Mouse (Mus musculus) kidney, embryonic 14.5 days (tissue): ENCODE measurements around the gene Sarnp. TPM values are rescaled to one million over a fixed set of nuclear protein-coding genes. Genes with fewer than 3 reads are reported as not detected.
A peak's percentile ranks its signal among the peaks of the same experiment; 100 is the strongest.

Source experiments
- ATAC-seq: fragments of 200-750 bp; cut with Nextera tagmentation; 2 replicates; pipeline ENCODE4 v1.8.0; 2017; ENCODE audit warnings: moderate number of reproducible peaks, mild to moderate bottlenecking, moderate TSS enrichment, moderate library complexity; ENCODE audit not compliant: low FRiP score, low TSS enrichment
- H3K27ac ChIP-seq: fragments of 300-500 bp; sonication (generic); 2 replicates; pipeline ENCODE4 v1.5.1; 2014; ENCODE audit warnings: low read depth, mild to moderate bottlenecking, low read length, moderate library complexity, mixed read lengths
- H3K27me3 ChIP-seq: fragments of 300-500 bp; sonication (generic); 2 replicates; pipeline ENCODE4 v1.6.1; 2014; ENCODE audit warnings: mild to moderate bottlenecking, low read length; ENCODE audit not compliant: control insufficient read depth, insufficient read depth
- H3K36me3 ChIP-seq: fragments of 300-500 bp; sonication (generic); 2 replicates; pipeline ENCODE4 v1.6.1; 2014; ENCODE audit warnings: low read length, mixed read lengths; ENCODE audit not compliant: control insufficient read depth, insufficient read depth
- H3K4me1 ChIP-seq: fragments of 300-500 bp; sonication (generic); 2 replicates; pipeline ENCODE4 v1.6.1; 2014; ENCODE audit warnings: low read length, mixed read lengths; ENCODE audit not compliant: control insufficient read depth, insufficient read depth
- H3K4me2 ChIP-seq: fragments of 300-500 bp; sonication (generic); replicated peaks from 2 replicates; pipeline ENCODE4 v1.6.1; 2014; ENCODE audit warnings: low read depth, mild to moderate bottlenecking, low read length
- H3K4me3 ChIP-seq: fragments of 300-500 bp; sonication (generic); 2 replicates; pipeline ENCODE4 v1.5.1; 2014; ENCODE audit warnings: mild to moderate bottlenecking, low read length
- H3K9ac ChIP-seq: fragments of 300-500 bp; sonication (generic); 2 replicates; pipeline ENCODE4 v1.6.1; 2014; ENCODE audit warnings: low read depth, mild to moderate bottlenecking, low read length, moderate library complexity
- H3K9me3 ChIP-seq: fragments of 300-500 bp; sonication (generic); 2 replicates; pipeline ENCODE4 v1.6.1; 2016; ENCODE audit warnings: low read length; ENCODE audit not compliant: control insufficient read depth
- whole genome bisulfite sequencing: fragments of 180-500 bp; shearing (Covaris S2); extraction: QIAGEN DNeasy Blood & Tissue Kit; methylation state at CpG from one replicate; pipeline ENCODE4 v1.1.7; 2014; 5-methylcytosine and 5-hydroxymethylcytosine counted together
- polyA plus RNA-seq: library from polyadenylated mRNA; unstranded; fragments of >200 nt; fragmentation: Nextera tagmentation; extraction: Ambion mirVana; gene quantifications from 2 replicates; pipeline ENCODE4 v1.2.1, GENCODE M21; 2014

The Sarnp gene
- polyA plus RNA-seq, 1 experiment from 2014 or later, result 219 TPM

DNA sequence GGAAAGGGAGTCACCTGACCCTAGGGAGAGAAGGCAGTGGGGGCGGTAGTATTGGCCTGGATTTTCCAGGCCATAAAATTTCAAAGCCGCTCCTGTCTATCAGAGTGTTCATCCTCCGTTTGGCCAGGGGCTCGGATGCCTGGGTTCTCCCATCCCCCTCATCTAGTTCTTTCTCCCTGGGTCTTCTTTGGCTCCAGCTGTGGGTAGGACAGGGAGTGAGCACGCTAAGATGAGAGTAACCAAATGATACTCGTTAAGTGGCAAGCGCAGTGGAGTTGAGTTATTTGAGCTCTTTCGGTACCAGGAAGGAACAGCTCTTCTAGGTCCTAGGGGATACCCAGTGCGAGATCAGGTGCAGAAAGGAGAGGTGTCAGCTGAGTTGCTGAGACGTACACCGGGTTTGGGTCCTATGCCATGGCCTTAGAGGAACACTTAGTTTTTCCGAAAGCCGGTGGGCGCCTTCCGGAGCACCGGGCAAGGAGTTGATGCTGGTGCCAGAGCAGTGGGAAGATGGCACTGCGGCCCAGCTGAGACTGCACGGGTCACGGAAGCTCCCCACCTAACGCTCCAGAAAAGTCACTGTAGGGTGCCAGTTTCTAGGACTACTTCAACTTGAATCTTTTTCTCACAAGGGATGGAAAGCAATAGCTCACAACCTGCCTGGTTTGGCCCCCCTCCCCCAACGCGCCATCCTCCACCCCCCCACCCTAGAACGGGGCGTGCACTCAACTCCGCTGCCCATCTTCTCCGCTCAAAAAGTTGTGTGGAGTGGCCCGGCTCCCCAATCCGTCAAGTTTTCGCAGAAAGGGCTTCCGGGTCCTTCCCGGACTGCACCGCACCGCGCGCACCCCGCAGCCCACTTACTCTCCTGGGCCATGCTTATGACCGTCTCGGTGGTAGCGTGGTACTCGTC is 73.5 kb downstream of the Sarnp start:
- under 1% methylated on average over 40 of the region's 40 CpGs for WGBS
- Histone ChIP-seq H3K27ac (peak overlapping the region; percentile 89), H3K9ac (peak overlapping the region; percentile 85), H3K4me2 (peak overlapping the region; percentile 84), H3K9me3 (no peaks in the 10 kb centered on the region), H3K36me3 (peaks cover 17% of the 10 kb centered on the region), H3K4me3 (peak overlapping the region; percentile 77), H3K27me3 (0 out of 2 replicates have a peak, but pooled peaks cover 5% of the 10 kb centered on the region), H3K4me1 (peaks cover 23% of the 10 kb centered on the region)
- peak; percentile 2; the same call in 1 of the 2 replicates for ATAC-seq

DNA sequence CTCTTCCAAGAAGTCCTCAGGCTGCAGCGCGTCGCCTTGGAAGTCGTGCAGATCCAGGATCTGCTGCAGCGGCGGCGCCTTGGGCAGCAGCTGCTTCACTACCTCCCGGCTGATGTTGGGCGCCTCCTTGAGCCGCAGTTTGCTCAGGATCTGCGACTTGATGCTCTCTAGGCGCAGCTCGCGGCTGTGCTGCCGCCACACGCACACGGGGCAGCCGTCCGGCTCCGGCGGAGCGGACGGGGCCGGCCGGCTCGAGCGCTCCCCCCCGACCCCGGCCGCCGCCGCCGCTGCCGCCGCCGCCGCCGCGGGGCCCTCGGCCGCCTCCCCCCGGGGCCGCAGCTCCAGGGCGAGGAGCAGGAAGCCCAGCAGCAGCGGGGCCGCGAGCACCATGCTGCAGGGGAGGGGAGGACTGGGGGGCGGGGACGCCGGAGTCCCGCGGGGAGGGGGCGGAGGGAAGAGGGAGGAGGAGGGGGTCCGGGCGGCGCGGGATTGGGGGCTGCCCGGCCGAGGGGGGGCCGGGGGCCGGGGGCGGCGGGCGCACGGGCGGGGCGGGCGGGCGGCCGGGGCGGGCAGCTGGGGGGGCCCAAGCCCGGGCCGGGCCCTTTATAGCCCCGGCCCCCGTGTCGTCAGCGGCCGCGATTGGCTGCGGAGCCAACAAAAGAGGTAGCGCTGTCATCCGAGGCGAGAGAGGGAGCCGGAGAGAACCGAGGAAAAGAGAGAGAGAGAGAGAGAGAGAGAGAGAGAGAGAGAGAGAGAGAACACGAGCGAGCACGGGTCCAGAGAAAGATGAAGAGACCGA is 74.4 kb downstream of the Sarnp start, which contains the start of gene Gdf11:
Gene Gdf11 (minus strand): TSS at position 423 of the 799 bp plus-strand sequence.
- peaks cover 23% of the 10 kb centered on the region for H3K4me1 ChIP-seq
- peak within 1 kb of the TSS; percentile 84 for H3K4me2 ChIP-seq
- H3K27me3 ChIP-seq, result peaks cover 13% of the 10 kb centered on the region
- H3K27ac ChIP-seq, result peak within 1 kb of the TSS; percentile 89
- H3K9ac ChIP-seq, result peak within 1 kb of the TSS; percentile 85
- H3K9me3 ChIP-seq, result no peaks in the 10 kb centered on the region
- peaks cover 9% of the 10 kb centered on the region; the same call in 1 of the 2 replicates for H3K36me3 ChIP-seq
- WGBS, result under 1% methylated on average over 57 of the region's 89 CpGs
- peak; percentile 81 for ATAC-seq
- peak within 1 kb of the TSS; percentile 77 for H3K4me3 ChIP-seq

DNA sequence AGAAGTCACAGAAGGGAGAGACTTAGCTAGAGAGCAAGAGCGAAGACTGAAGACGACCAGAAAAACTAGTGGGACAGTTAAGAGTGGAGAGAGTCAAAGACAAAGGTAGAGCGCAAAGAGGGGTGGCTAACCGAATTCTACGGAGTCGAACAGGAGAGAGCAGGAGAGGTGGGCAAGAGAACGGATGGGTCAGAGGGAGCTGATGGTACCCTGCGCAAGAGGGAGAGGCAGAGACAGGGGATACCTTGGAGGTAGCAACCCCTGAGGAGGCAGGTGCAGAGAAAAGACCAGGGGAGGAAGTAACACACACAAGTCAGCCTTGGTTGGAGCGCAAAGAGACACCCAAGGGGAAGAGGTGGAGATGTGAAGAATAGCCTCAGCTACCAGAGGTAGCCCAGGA is 75.1 kb downstream of the Sarnp start:
- peak overlapping the region; percentile 85 for H3K9ac ChIP-seq
- H3K4me1 ChIP-seq, result peaks cover 23% of the 10 kb centered on the region
- peak overlapping the region; percentile 77 for H3K4me3 ChIP-seq
- WGBS, result 1% methylated on average over 9 of the region's 9 CpGs
- H3K36me3 ChIP-seq, result peaks cover 5% of the 10 kb centered on the region; the same call in 1 of the 2 replicates
- H3K27me3 ChIP-seq, result peaks cover 18% of the 10 kb centered on the region
- no peak; the same call in 1 of the 2 replicates for ATAC-seq
- peak overlapping the region; percentile 84 for H3K4me2 ChIP-seq
- no peaks in the 10 kb centered on the region for H3K9me3 ChIP-seq
- peak overlapping the region; percentile 59; the same call in 1 of the 2 replicates for H3K27ac ChIP-seq

GRCm38 (mm10) chr10:128895437-128895836 is 78.3 kb downstream of the Sarnp start:
- ATAC-seq, result no peak
- H3K9ac ChIP-seq, result 0 out of 2 replicates have a peak overlapping the region, but pooled peaks have one; percentile 18
- peaks cover 4% of the 10 kb centered on the region; the same call in 1 of the 2 replicates for H3K4me1 ChIP-seq
- no peaks in the 10 kb centered on the region for H3K36me3 ChIP-seq
- H3K9me3 ChIP-seq, result no peaks in the 10 kb centered on the region
- H3K27ac ChIP-seq, result no peak overlapping the region
- peak overlapping the region; percentile 17; the same call in 1 of the 2 replicates for H3K4me3 ChIP-seq
- WGBS, result under 1% methylated on average over 9 of the region's 9 CpGs
- peaks cover 18% of the 10 kb centered on the region for H3K27me3 ChIP-seq
- H3K4me2 ChIP-seq, result peak overlapping the region; percentile 29

DNA sequence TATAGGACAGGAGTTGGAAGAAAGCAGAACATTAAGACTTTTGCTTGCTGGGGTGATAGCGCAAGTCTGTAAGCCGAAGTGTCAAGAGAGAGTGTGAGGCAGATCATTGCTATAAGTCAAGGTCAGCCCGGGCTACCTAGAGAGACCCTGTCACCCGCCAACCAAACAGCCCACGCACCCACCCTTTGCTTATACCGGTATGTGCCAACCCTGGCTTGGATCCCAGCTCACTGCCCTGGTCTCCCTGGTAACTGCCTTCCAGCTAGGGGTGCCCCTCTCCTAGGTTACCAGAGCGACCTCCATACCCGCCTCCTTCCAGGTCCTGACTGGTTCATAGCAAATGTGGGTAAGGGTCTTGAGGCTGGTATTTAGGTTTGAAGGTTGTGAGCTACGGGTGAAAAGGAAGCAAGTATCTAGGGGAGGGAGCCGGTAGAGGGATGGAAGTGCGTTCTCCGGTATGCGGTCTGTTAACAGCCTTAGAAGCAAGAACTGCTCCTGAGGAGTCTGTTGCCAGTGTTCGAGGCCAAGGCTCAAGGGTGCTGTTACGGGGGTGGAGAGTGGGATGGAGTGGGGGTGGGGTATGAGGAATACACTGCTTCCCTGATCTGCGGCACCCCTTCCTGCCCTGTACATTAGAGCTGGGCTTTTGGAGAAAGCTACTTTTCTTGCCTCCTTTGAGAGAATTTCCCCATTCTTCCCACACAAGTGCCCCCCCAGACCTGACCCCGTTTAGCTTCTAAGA is 79.0 kb downstream of the Sarnp start:
- 0 out of 2 replicates have a peak overlapping the region, but pooled peaks have one; percentile 18 for H3K9ac ChIP-seq
- peak overlapping the region; percentile 29 for H3K4me2 ChIP-seq
- 5% methylated on average over 17 of the region's 17 CpGs for WGBS
- 0 out of 2 replicates have a peak, but pooled peaks cover 4% of the 10 kb centered on the region for H3K4me1 ChIP-seq
- no peak overlapping the region for H3K27ac ChIP-seq
- no peak for ATAC-seq
- no peaks in the 10 kb centered on the region for H3K9me3 ChIP-seq
- H3K4me3 ChIP-seq, result peak overlapping the region; percentile 17; the same call in 1 of the 2 replicates
- H3K36me3 ChIP-seq, result no peaks in the 10 kb centered on the region
- H3K27me3 ChIP-seq, result peaks cover 18% of the 10 kb centered on the region

GRCm38 (mm10) chr10:128896807-128897206 is 79.7 kb downstream of the Sarnp start:
- Histone ChIP-seq H3K4me2 (no peak overlapping the region), H3K27me3 (peaks cover 18% of the 10 kb centered on the region), H3K4me3 (no peak overlapping the region), H3K27ac (no peak overlapping the region), H3K36me3 (no peaks in the 10 kb centered on the region), H3K9ac (no peak overlapping the region), H3K4me1 (0 out of 2 replicates have a peak, but pooled peaks cover 4% of the 10 kb centered on the region), H3K9me3 (no peaks in the 10 kb centered on the region)
- WGBS, result 43% methylated on average over 1 of the region's 1 CpGs
- ATAC-seq, result no peak

- 17% methylated on average over 1 of the region's 1 CpGs for WGBS
- Histone ChIP-seq H3K9me3 (no peaks in the 10 kb centered on the region), H3K4me2 (no peak overlapping the region), H3K9ac (no peak overlapping the region), H3K4me3 (no peak overlapping the region), H3K4me1 (0 out of 2 replicates have a peak, but pooled peaks cover 2% of the 10 kb centered on the region), H3K27ac (no peak overlapping the region), H3K27me3 (peaks cover 18% of the 10 kb centered on the region), H3K36me3 (no peaks in the 10 kb centered on the region)
- no peak for ATAC-seq
Measured at GRCm38 (mm10) chr10:128897501-128897900, 80.4 kb downstream of the Sarnp start.
